Mouse (Mus musculus) spleen, postnatal 36 days (tissue): ENCODE data around the gene Sesn2.
A peak's percentile ranks its signal among the peaks of the same experiment; 100 is the strongest.
"Not testable (repeated sequence)": the region's sequence is repeated elsewhere in the genome, so short reads cannot be mapped to it uniquely, and the experiment has no call there.

ENCODE experiments used
- DNase-seq, 2 experiments: peaks; one replicate each; pipeline ENCODE4 v3.0.0; 2022; ENCODE audit warnings: low spot score in 2 of 2, mixed read lengths in 1 of 2

Sesn2 gene

GRCm38 (mm10) chr4:132510352-132510798 is at the start of gene Sesn2:
Gene Sesn2 (minus strand): TSS chr4:132510501.
- DNase-seq = peak; percentile 98

DNA sequence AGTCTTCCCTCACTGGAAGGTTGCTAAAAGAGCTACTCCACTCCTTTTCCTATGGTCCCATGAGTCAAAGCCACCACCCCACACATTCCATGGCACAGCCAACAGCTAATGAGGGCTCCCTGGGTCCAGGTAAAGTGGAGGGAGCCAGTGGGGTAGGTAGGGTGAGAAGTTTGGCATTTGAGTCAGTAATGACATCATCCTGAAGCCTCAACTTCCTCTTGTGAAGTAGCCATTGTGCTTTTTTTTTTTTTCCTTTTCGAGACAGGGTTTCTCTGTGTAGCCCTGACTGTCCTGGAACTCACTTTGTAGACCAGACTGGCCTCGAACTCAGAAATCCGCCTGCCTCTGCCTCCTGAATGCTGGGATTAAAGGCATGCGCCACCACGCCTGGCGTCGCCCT is 45.2 kb upstream of the Sesn2 start:
- DNase-seq = not testable (repeated sequence)

- DNase-seq = no peak
Measured at GRCm38 (mm10) chr4:132554653-132555052, 44.4 kb upstream of the Sesn2 start.

DNA sequence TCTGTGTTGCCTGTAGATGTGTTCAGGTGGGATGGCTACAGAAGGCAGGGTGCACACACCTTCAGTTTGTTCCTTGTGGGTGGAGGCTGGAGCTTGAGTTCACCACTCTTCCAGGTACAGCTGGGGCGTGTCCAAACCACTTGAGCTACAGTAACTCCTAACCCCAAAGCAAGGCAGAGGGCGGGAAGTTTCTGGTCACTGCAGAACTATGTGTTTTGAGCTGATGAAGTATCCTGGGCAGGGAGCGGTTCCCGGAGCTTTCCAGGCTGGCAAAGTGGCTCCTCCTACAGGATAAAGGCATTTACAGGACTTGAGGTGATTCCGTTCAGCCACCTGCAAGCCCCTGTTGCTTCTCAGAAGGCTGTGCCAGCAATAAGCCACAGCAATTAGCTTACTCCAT is 43.9 kb upstream of the Sesn2 start:
- no peak for DNase-seq

- peak; percentile 64 to 67 for DNase-seq
Measured at GRCm38 (mm10) chr4:132545851-132546250, 35.5 kb upstream of the Sesn2 start.

DNA sequence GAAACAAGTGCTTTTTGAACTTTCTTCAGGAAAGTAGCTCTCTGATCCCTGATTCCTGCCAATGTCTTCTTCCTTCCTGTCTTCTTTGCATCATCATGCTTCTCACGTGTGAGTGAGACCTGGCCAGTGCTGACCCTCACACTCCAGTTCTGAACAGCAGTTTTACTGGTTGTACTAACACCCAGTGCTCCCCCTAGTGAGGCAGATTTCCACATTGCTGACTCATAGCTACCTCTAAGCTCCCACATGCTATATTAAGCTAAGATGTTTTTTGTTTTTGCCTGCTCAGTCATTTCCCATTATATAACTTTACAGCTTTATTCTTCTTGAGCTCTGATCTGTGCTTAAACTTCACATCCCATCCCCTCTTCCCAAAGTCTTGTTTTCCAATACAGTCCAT is 32.4 kb upstream of the Sesn2 start:
- DNase-seq = no peak

- no peak for DNase-seq
Measured at GRCm38 (mm10) chr4:132541413-132541812, 31.1 kb upstream of the Sesn2 start.

DNA sequence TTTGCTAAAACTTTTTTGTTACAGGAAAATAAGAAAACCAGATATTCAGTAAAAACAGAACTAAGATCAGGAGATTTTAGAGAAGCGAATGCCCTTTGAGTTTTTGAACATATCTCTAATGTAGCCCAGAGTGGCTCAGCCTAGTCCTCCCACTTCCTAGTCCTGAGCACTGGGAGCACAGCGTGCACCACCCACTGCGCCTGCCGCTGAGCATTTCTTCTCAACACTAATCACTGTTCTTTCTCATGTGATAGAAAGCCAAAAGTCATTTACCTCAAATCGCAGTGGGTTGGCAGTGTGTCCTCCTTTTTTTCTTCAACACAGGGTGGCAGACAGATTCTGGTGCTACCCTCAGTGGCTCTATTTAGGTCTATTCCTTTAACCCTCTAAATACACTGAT is 29.2 kb upstream of the Sesn2 start:
- DNase-seq = no peak

DNA sequence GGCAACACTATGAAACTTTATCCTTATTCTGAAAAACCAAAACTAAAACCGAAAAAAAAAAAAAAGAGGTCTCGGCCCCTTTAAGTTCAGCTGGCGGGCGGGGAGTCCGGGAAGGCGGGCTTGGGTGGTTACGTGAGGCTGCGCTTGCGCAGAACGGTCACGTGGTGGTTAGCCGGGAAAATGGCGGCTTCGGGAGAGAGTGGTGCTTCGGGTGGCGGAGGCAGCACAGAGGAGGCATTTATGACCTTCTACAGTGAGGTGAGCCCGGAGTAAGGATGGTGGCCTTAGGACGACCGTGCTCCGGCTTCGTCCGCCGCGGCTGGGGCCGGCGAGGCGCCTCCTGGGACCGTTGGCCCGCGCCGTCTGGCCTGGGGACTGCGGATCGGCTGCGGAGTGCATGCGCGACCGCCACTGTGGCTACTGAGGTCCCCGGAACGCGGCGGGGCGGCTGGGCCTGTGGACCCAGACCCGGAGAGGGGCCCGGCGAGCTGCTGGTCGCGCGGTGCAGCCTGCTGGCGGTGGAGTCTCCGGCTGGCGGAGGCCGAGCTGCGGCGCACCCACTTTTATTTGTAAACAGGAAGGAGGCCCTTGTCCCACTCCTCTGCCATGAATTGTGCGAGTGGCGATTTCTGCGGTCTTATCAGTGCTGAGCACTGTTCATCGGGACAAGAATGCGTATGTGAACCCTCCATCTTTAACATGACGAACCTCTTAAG is 25.3 kb upstream of the Sesn2 start, which contains the start of gene Dnajc8:
Gene Dnajc8 (plus strand): TSS at position 145 of the 716 bp plus-strand sequence.
- DNase-seq = peak; percentile 93 to 94

DNA sequence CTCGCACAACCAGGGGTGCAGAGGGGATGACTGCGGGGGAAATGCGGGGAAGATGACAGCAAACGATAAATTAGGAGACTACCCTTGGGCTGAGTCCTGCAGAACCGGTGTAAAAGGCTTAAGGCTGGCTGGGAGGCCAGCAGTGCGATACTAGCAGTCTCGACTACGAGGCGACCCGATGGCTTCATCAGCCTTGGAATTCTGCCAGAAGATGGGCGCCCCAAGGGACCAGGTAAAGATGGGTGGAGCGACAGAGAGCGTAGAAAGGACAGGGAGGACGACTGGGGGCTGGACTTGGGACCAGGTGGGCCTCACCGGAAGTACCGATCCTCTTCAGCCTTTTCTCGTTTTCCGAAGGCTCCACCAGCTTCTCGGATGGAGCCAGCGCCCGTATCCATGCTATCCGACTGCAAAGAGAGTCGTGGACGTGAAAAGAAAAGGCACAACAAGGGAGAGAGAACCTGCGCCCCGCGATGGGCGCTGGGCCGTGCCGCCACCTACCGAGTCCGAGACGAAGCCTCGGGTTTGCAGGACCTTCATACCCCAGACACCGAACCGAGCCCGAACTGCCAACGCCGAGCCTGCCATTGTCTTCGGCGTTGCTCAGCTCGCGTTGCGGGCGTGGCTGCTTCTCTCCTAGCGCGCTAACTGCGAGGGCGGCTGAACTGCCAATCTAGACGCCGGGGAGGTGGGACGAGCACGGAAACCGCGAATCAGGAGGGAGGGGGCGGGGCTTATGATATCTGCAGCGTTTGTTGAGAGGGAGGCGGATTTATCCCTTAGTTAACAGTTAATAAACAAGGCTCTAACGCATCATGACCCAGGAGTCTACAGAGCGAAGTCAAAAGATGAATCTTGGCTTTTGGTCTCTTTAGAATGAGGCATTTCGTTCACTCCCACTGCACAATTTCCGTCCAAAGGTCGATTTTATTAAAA is 22.9 kb upstream of the Sesn2 start, which contains the start of gene Atpif1:
Gene Atpif1 (minus strand): TSS at position 679 of the 936 bp plus-strand sequence.
- DNase-seq = peak; percentile 88 to 92

GRCm38 (mm10) chr4:132532496-132532895 is 22.2 kb upstream of the Sesn2 start:
- peak; percentile 29 to 65 for DNase-seq

DNA sequence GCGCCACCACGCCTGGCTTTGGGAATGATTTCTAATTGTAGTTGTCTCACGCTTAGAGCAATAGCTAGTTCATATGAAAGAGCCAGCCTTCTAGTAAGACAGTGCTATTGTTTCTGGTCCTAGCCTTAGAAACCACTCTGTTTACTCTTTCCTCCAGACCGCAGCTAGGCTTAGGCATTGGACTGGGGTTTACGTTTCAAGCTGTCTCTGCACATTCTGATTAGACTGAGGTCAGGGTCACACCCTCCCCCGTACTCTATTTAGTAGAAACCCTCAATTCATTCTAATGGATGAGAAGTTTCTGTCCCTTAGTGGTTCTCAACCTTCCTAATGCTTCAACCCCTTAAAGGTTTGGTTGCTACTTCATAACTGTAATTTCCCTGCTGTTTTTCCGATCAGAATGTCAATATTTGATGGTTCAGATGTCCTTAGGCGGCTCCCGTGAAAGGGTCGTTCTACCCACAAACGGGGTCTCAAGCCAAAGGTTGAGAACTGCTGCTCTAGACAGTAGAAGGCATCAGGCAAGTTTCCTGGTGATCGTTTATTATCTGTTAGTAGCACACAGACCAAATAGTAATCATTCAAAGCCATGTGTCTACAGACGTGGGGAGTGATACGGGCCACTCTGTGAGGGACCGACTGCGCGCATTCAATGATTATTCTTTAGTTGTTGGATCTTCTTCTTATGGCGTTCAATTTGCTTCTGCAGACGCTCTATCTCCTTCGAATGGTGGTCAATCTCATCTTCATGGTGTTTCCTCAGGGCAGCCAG is 19.9 kb upstream of the Sesn2 start:
- DNase-seq = peak in 1 of 2 experiments; percentile 49

GRCm38 (mm10) chr4:132529344-132529743 is 19.0 kb upstream of the Sesn2 start:
- DNase-seq = no peak

GRCm38 (mm10) chr4:132527917-132528522 is 17.7 kb upstream of the Sesn2 start:
- DNase-seq = no peak

- DNase-seq = no peak
Measured at GRCm38 (mm10) chr4:132526678-132527077, 16.4 kb upstream of the Sesn2 start.

DNA sequence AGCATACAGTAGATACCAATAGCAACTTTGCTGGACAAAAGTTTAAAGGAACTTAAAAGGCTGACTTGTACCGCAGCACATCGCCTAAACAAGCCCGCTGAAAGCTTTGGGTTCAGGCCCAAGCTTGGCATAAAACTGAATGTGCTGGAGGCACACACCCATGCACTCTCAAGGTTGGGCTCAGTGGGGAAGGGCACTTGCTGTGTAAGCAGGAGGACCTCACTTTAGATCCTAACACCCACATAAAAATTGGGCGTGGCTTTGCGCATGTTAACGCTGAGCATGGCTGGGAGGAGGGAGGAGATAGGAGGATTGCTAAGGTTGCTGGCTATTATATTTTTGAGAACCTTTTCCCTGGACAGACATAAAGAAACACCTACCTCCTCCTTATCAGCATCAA is 14.5 kb upstream of the Sesn2 start:
- no peak for DNase-seq

DNA sequence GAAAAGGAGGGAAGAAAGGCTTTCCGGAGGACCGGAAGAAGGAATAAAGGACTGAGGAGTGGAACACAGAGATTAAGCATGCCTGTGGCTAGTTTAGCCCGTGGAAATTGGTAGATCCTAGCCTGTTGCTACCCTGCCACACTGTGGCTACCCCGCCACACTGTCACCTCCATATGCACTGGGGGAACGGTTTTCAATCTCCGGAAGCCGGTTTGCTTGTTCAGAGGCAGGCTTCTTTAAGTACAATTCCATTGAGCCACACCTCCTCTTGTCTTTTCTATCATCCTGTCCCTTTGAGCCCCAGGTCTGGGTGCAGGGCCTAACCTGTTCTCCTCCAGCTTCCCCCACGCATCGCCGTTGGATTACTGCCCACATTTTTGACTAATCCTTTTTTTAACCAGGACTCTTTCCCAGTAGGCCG is 14.0 kb upstream of the Sesn2 start:
- DNase-seq = no peak

DNA sequence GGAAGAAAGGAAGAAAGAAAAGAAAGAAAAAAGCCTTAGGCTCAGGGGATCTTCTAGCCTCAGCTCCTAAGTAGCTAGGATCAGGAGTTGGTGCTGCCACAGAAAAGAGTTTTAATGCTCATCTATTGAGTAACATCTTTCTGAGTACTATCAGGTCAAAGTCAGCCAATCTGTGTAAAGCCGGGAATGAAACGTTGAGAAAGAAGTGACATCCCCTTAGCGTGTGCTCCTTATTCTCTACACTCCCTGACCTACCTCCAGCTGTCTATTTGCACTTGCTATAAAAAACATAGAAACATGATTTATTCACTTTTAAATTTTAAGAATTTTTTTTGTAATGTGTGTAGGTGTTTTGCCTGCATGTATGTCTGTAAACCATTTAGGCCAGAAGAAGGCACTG is 8.9 kb upstream of the Sesn2 start:
- no peak for DNase-seq

- no peak for DNase-seq
Measured at GRCm38 (mm10) chr4:132518066-132518465, 7.8 kb upstream of the Sesn2 start.

DNA sequence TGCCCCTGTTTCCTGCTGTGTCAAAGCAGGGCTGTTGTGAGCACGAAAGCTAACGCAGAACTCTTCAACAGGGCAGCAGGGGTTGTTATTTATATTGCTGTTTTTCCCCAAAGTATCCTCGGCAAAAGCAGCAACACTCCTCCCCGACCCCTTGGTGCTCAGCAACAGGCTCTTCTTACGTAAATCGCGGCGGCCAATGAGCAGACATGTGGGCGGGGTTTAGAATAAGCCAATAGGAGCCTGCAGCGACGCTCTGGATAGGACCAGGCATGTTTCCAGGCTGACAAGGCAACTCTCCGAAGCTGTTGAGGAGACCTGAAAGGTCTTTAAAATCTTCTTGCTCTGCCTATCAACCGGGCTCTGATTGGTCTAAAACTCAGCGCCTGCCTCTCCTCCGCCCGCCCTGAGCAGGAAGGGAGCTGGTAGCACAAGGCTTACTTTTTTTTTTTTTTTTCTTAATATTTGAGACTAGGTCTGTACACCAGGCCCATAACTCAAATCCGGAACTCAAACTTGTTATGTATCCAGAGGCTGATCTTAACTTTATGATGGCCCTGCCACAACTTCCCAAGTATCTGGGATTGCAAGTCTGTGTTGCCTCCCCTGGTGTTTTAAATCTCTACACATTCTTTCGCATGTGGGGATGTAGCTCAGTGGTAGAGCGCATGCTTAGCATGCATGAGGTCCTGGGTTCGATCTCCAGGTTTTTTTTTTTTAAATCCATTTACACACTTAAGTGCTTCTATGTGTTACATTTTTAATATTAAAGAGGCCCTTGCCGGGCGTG is 5.3 kb upstream of the Sesn2 start:
- peak; percentile 94 to 96 for DNase-seq
